Mouse (Mus musculus): ENCODE results near the gene Ptpn6. TPM values are rescaled to one million over a fixed set of nuclear protein-coding genes. Genes with fewer than 3 reads are reported as not detected.

Gene Ptpn6
- polyA plus RNA-seq, 1 experiment = 6.5 TPM

DNA sequence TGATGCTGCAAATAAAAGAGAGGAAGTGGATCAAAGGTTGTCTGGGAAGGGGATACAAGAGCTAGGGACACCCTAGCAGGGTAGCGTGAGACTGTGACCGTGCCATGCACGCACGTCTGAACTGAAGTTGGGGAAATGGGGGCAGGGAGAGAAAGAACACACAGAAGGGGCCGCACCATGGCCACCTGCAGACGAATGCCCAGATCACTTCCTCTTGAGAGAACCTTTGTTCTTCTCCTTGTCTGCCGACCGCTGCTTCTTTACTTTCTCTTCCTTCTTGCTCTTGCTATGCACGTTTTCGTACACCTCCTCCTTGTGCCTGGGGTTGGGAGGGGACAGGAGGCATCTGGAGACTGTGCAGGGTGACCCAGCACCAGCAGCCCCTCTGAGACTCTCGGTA is 17.6 kb downstream of the Ptpn6 start:
- Histone ChIP-seq H3K4me3 (ENCODE audit: insufficient read depth, low read length) (no peak overlapping the region), H3K4me1 (ENCODE audit: control insufficient read depth, insufficient read depth, low read length) (no peaks in the 10 kb centered on the region), H3K27ac (ENCODE audit: insufficient read depth, low read length) (no peak overlapping the region)
- TF ChIP-seq CTCF (IDR thresholded peaks at IDR 0.05; ENCODE audit: extremely low read depth, insufficient read depth, low read length) (no peak), POLR2A (IDR thresholded peaks at IDR 0.05; ENCODE audit: extremely low read depth, insufficient read depth, low read length) (no peak)

DNA sequence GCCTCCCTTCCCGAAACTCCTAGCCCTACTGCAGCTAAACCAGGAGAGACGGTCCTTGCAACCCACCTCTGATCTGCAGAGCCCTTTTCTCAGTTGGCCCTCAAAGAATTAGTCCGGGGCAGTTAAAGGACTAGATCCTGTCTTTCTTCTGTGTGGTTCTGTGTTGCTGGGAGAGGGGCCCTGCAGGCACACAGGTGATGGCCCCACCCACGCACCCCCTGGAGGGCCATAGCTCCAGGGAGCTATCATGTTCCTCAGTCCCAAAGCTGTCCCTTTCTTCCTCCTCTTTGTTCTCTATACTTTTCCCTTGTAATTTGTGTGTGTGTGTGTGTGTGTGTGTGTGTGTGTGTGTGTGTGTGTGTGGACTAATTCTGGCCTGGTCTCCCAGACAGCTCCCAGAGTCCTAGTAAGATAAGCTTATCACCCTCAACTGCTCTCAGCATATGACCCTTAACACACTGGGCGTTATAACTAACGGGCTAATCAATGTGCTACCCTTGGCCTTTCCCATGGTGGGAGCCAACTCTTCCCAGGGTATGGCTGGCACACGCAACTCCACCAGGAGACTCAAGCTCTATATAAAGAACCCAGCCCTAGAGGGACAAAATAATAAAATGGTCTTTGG is 19.0 kb downstream of the Ptpn6 start:
- H3K27ac ChIP-seq (ENCODE audit: insufficient read depth, low read length) = no peak overlapping the region
- H3K4me3 ChIP-seq (ENCODE audit: insufficient read depth, low read length) = no peak overlapping the region
- TF ChIP-seq POLR2A (IDR thresholded peaks at IDR 0.05; ENCODE audit: extremely low read depth, insufficient read depth, low read length) = no peak
- TF ChIP-seq CTCF (IDR thresholded peaks at IDR 0.05; ENCODE audit: extremely low read depth, insufficient read depth, low read length) = no peak
- H3K4me1 ChIP-seq (ENCODE audit: control insufficient read depth, insufficient read depth, low read length) = no peaks in the 10 kb centered on the region

DNA sequence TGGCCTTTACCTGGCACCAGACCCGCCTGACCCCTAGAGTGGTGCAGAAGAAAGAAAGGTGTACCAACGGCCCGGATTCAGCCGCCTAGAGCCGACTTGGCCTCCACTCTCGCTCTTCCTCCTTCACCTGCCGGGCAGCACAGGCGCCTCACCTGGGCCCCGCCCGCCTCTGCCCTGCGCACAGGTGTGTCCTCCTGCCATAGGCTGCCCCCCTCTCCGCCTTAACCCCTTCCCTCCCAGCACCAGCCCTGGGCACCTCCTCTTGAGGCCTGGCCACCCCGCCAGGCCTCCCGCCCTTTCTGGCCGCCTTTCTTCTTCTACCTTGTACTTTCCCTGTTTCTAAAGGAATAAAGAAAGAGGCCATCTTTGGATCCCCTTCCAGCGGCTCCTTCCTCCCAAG is 19.8 kb downstream of the Ptpn6 start:
- no peak for TF ChIP-seq CTCF (IDR thresholded peaks at IDR 0.05; ENCODE audit: extremely low read depth, insufficient read depth, low read length)
- TF ChIP-seq POLR2A (IDR thresholded peaks at IDR 0.05; ENCODE audit: extremely low read depth, insufficient read depth, low read length) = no peak
- Histone ChIP-seq H3K27ac (ENCODE audit: insufficient read depth, low read length) (no peak overlapping the region), H3K4me3 (ENCODE audit: insufficient read depth, low read length) (no peak overlapping the region), H3K4me1 (ENCODE audit: control insufficient read depth, insufficient read depth, low read length) (no peaks in the 10 kb centered on the region; the same call in 1 of the 2 replicates)

DNA sequence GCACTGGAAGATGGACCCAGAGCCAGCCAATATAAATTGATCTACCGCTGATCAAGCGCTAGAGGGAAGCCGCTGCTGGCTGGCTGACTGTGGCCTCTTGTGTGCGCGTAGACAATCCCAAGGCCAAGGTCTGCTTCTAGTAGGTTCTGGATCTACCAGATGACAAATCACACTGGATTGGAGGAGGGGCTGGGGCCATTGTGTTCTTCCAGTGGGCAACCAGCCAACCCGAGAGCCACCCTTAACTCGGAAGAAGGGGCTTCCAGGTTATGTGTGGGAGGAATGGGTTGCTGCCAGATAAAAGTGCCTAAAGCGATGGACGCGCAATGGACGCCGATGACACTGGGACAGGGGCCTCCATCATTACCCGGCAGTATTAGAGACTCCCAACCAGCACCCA is 20.5 kb downstream of the Ptpn6 start:
- TF ChIP-seq CTCF (IDR thresholded peaks at IDR 0.05; ENCODE audit: extremely low read depth, insufficient read depth, low read length) (no peak), POLR2A (IDR thresholded peaks at IDR 0.05; ENCODE audit: extremely low read depth, insufficient read depth, low read length) (no peak)
- peaks cover 4% of the 10 kb centered on the region; the same call in 1 of the 2 replicates for H3K4me1 ChIP-seq (ENCODE audit: control insufficient read depth, insufficient read depth, low read length)
- H3K4me3 ChIP-seq (ENCODE audit: insufficient read depth, low read length) = no peak overlapping the region
- no peak overlapping the region for H3K27ac ChIP-seq (ENCODE audit: insufficient read depth, low read length)

DNA sequence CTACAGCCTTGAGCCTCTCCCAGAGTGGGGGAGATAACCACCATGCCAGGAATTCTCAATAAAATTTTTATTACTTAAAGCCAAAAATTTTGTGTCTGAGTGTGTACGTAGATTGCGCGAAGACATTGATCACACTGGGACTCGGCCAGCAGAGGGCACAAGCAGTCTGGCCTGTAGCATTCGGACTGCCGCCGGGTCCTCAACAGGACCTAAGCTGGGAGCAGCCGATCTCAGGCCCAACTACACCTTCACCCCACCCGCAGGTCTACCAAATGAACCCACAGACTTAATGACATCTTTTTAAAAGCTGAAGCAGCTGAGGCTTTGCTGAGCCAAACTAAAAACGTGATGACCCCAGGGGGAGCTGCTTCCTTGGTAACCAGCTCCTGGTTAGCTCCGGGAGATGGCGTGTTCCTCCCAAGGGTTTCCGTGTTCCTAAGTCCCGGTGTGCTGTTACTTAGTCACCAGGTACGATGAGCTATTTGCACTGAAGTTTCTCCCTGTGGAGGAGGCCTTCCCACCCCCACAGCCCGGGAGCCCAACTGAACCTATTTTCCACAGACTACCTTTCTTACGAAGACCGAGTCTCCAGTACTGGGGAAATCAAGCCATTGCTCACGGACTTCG is 21.5 kb downstream of the Ptpn6 start:
- no peak for TF ChIP-seq POLR2A (IDR thresholded peaks at IDR 0.05; ENCODE audit: extremely low read depth, insufficient read depth, low read length)
- peak; percentile 52 for TF ChIP-seq CTCF (IDR thresholded peaks at IDR 0.05; ENCODE audit: extremely low read depth, insufficient read depth, low read length)
- Histone ChIP-seq H3K4me3 (ENCODE audit: insufficient read depth, low read length) (no peak overlapping the region), H3K4me1 (ENCODE audit: control insufficient read depth, insufficient read depth, low read length) (peaks cover 4% of the 10 kb centered on the region; the same call in 1 of the 2 replicates), H3K27ac (ENCODE audit: insufficient read depth, low read length) (no peak overlapping the region)

DNA sequence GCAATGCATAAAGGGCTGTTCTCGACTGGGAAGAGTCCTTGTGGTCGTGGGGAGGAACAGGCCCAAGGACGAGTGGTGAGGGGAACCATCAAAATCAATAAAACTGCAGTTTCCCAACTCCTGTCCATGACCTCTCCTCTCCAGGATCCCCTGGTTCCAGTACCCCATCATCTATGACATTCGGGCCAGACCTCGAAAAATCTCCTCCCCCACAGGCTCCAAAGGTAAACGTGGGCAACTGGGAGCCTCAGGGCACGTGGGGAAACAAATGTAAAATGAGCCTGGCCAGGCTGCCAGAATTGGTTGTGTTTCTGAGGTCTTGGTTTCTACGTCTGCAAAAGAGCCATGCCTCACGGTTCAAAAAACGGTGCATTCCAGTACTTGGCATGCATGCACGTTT is 25.6 kb downstream of the Ptpn6 start:
- Histone ChIP-seq H3K4me1 (ENCODE audit: control insufficient read depth, insufficient read depth, low read length) (peaks cover 4% of the 10 kb centered on the region; the same call in 1 of the 2 replicates), H3K27ac (ENCODE audit: insufficient read depth, low read length) (no peak overlapping the region), H3K4me3 (ENCODE audit: insufficient read depth, low read length) (peak overlapping the region; percentile 68)
- no peak for TF ChIP-seq CTCF (IDR thresholded peaks at IDR 0.05; ENCODE audit: extremely low read depth, insufficient read depth, low read length)
- no peak for TF ChIP-seq POLR2A (IDR thresholded peaks at IDR 0.05; ENCODE audit: extremely low read depth, insufficient read depth, low read length)

DNA sequence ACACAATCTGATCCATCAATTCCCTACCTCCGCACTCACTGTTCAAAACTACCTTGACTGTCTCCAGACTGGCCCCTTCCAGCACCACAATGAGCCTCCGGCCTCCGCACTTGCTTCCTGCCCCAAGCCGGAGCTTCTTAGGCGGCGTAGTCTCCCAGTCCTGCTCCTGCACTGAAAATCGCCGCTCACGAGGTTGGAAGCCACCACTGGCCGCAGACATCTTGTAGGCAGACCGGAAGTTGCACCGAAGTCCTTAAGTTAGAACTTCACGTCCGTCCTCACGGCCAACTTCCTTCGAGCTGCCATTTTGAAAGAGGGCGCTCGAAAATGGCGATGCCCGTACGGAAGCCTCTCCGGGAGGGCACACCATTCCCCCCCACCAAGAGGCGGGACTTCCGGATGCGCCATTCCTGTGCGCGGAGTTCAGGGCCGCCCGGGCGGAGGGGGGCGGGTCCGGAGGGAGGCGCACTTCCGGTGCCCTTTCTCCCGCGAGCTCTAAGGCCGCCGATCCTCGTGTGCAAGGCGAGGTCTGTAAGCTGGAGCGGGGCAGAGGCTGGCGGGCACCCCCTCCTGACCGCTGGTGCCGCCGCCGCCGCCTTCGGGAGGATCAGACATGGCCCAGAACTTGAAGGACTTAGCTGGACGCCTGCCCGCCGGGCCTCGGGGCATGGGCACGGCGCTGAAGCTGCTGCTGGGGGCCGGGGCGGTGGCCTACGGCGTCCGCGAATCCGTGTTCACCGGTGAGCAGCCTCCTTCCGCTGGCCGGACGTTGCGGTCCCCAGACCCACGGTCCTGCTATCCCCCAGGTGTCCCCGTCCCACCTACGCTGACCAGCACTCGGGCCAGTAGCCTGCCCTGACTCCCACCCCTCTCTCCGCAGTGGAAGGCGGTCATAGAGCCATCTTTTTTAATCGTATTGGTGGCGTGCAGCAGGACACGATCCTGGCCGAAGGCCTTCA is 26.4 kb downstream of the Ptpn6 start, which contains the start of the genes Emg1 and Phb2:
Emg1 (minus strand) TSS at position 355 of the 959 bp plus-strand sequence.
Phb2 (plus strand) TSS at position 513 of the 959 bp plus-strand sequence.
- TF ChIP-seq CTCF (IDR thresholded peaks at IDR 0.05; ENCODE audit: extremely low read depth, insufficient read depth, low read length) (no peak), POLR2A (IDR thresholded peaks at IDR 0.05; ENCODE audit: extremely low read depth, insufficient read depth, low read length) (peak; percentile 53)
- 0 out of 2 replicates have a peak within 1 kb of the TSS, but pooled peaks have one; percentile 28 for H3K27ac ChIP-seq (ENCODE audit: insufficient read depth, low read length)
- H3K4me3 ChIP-seq (ENCODE audit: insufficient read depth, low read length) = peak within 1 kb of the TSS; percentile 68
- H3K4me1 ChIP-seq (ENCODE audit: control insufficient read depth, insufficient read depth, low read length) = peaks cover 4% of the 10 kb centered on the region; the same call in 1 of the 2 replicates

DNA sequence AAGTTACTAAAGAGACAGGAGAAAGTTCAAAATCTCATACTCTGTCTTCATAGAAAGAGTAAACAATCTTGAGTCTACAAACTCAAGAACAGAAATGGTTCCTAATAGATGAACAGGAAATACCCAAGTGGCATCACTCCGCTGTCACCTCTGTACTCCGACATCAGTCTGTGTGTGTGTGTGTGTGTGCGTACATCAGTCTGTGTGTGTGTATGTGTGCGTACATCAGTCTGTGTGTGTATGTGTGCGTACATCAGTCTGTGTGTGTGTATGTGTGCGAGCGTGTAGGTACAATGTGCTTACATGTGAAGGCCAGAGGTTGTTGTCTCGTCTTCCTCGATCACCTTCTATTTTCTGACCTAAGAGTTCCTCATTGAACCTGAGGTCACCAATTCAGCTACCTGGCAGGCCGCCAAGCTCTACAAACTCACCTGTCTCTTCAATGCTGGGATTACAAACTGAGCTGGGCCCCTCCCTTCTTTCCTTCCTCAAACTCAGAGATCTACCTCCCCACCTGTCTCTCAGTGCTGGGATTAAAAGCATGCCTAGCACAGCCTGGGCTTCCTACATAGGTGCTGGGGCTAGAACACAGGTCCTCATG is 30.1 kb downstream of the Ptpn6 start:
- H3K4me3 ChIP-seq (ENCODE audit: insufficient read depth, low read length) = no peak overlapping the region
- no peak overlapping the region for H3K27ac ChIP-seq (ENCODE audit: insufficient read depth, low read length)
- peaks cover 4% of the 10 kb centered on the region; the same call in 1 of the 2 replicates for H3K4me1 ChIP-seq (ENCODE audit: control insufficient read depth, insufficient read depth, low read length)
- TF ChIP-seq POLR2A (IDR thresholded peaks at IDR 0.05; ENCODE audit: extremely low read depth, insufficient read depth, low read length) (no peak), CTCF (IDR thresholded peaks at IDR 0.05; ENCODE audit: extremely low read depth, insufficient read depth, low read length) (no peak)
